Comparison of ENCODE assay signal across 23 mouse cellular contexts in genomic region chr15:10899904-10900303, GRCm38 (mm10). TPM values are rescaled to one million over a fixed set of nuclear protein-coding genes. Genes with fewer than 3 reads are reported as not detected.
"Had no signal": no experiment of that assay in that cellular context is flagged by ENCODE, and none has a peak within 500 bp of the region (broad histone marks: within the 10 kb centered on the region; RNA-seq: fewer than 3 reads in every experiment).

No protein-coding gene starts in this region.

- H3K27me3 ChIP-seq: liver, embryonic 15.5 days; lung, embryonic 15.5 days; midbrain, embryonic 13.5 days; midbrain, embryonic 15.5 days; neural tube, embryonic 12.5 days had no signal

- DNase-seq: liver, postnatal 0 days; lung, adult 2 months; lung, postnatal 14 days; lung, postnatal 36 days; retina, postnatal 1 day; right cerebral cortex, adult 18-20 months; right cerebral cortex, postnatal 25 days; right cerebral cortex, postnatal 4 days; spleen, adult 18-20 months; thymus, adult 18-20 months; thymus, postnatal 14 days; thymus, postnatal 36 days had no signal

- H3K9me3 ChIP-seq: liver, embryonic 15.5 days; lung, embryonic 15.5 days; midbrain, embryonic 13.5 days; midbrain, embryonic 15.5 days; neural tube, embryonic 12.5 days had no signal

- H3K4me1 ChIP-seq: liver, embryonic 15.5 days; midbrain, embryonic 13.5 days; midbrain, embryonic 15.5 days; neural tube, embryonic 12.5 days had no signal

- H3K4me3 ChIP-seq: liver, embryonic 15.5 days; lung, embryonic 15.5 days; megakaryocyte, embryonic 14.5 days; midbrain, embryonic 13.5 days; midbrain, embryonic 15.5 days; neural tube, embryonic 12.5 days had no signal

- H3K36me3 ChIP-seq: liver, embryonic 15.5 days; lung, embryonic 15.5 days; midbrain, embryonic 13.5 days; midbrain, embryonic 15.5 days; neural tube, embryonic 12.5 days had no signal

- H3K4me2 ChIP-seq: liver, embryonic 15.5 days; lung, embryonic 15.5 days; midbrain, embryonic 11.5 days; midbrain, embryonic 13.5 days; midbrain, embryonic 15.5 days; neural tube, embryonic 12.5 days had no signal

- ATAC-seq: liver, postnatal 0 days; lung, postnatal 0 days; midbrain, embryonic 15.5 days had no signal

- H3K27ac ChIP-seq: liver, embryonic 15.5 days; lung, embryonic 15.5 days; midbrain, embryonic 13.5 days; midbrain, embryonic 15.5 days; neural tube, embryonic 12.5 days had no signal

- H3K9ac ChIP-seq: liver, embryonic 15.5 days; liver, postnatal 0 days; lung, embryonic 15.5 days; midbrain, embryonic 13.5 days; midbrain, embryonic 15.5 days; neural tube, embryonic 12.5 days had no signal

RNA-seq across cellular contexts. Expression of gene C1qtnf3, which starts 52.2 kb away (rescaled TPM):
- total RNA-seq: megakaryocyte progenitor cell, adult 5-6 weeks; monocyte, adult 5-6 weeks had no signal
- polyA plus RNA-seq: macrophage had no signal
